Mouse (Mus musculus) midbrain, postnatal 0 days (tissue): ENCODE measurements at regions not wholly inside any gene's neighbourhood (a gene's known extent, or its start where the extent isn't known, plus 50 kb on each side); places are given as distances from the start of the nearest gene placed in this dataset. TPM values are rescaled to one million over a fixed set of nuclear protein-coding genes. Genes with fewer than 3 reads are reported as not detected.
A peak's percentile ranks its signal among the peaks of the same experiment; 100 is the strongest.

Source experiments
- ATAC-seq: fragments of 200-750 bp; cut with Nextera tagmentation; 2 replicates; pipeline ENCODE4 v1.8.0; 2017; ENCODE audit warnings: moderate number of reproducible peaks, mild to moderate bottlenecking, moderate TSS enrichment, moderate library complexity; ENCODE audit not compliant: low FRiP score
- DNase-seq: peaks from one replicate; pipeline ENCODE4 v3.0.0-alpha.2; 2015; ENCODE audit warnings: low spot score
- H3K27ac ChIP-seq: fragments of 300-500 bp; sonication (generic); 2 replicates; pipeline ENCODE4 v1.5.1; 2014; ENCODE audit warnings: low read depth, mild to moderate bottlenecking, low read length, mixed read lengths
- H3K27me3 ChIP-seq: fragments of 300-500 bp; sonication (generic); 2 replicates; pipeline ENCODE4 v1.6.1; 2014; ENCODE audit warnings: low read length, control low read depth, mixed read lengths; ENCODE audit not compliant: insufficient read depth
- H3K36me3 ChIP-seq: fragments of 300-500 bp; sonication (generic); 2 replicates; pipeline ENCODE4 v1.6.1; 2014; ENCODE audit warnings: low read length, control low read depth, mixed read lengths; ENCODE audit not compliant: insufficient read depth
- H3K4me1 ChIP-seq: fragments of 300-500 bp; sonication (generic); 2 replicates; pipeline ENCODE4 v1.6.1; 2014; ENCODE audit warnings: mild to moderate bottlenecking, control low read depth, antibody characterized with exemption, low read length, mixed read lengths; ENCODE audit not compliant: insufficient read depth
- H3K4me2 ChIP-seq: fragments of 300-500 bp; sonication (generic); 2 replicates; pipeline ENCODE4 v1.6.1; 2014; ENCODE audit warnings: low read depth, mild to moderate bottlenecking, low read length, mixed read lengths; ENCODE audit not compliant: poor library complexity, severe bottlenecking
- H3K4me3 ChIP-seq: fragments of 300-500 bp; sonication (generic); 2 replicates; pipeline ENCODE4 v1.5.1; 2014; ENCODE audit warnings: low read depth, mild to moderate bottlenecking, low read length, moderate library complexity
- H3K9ac ChIP-seq: fragments of 300-500 bp; sonication (generic); replicated peaks from 2 replicates; pipeline ENCODE4 v1.6.1; 2014; ENCODE audit warnings: mild to moderate bottlenecking, low read length, moderate library complexity, mixed read lengths; ENCODE audit not compliant: poor library complexity, severe bottlenecking
- H3K9me3 ChIP-seq: fragments of 300-500 bp; sonication (generic); 2 replicates; pipeline ENCODE4 v1.6.1; 2016; ENCODE audit warnings: low read length, control low read depth
- CTCF ChIP-seq: IDR thresholded peaks from 2 replicates; pipeline ENCODE4 v1.5.1; 2016; ENCODE audit warnings: antibody characterized with exemption, mild to moderate bottlenecking
- WGBS: fragments of 180-500 bp; shearing (Covaris S2); extraction: QIAGEN DNeasy Blood & Tissue Kit; methylation state at CpG from one replicate; pipeline ENCODE4 v1.1.7; 2014; 5-methylcytosine and 5-hydroxymethylcytosine counted together
- microRNA counts: library from miRNA; unstranded; fragments of <30 nt; microRNA quantifications from one replicate; lab custom pipeline; 2015
- microRNA-seq: library from miRNA; unstranded; fragments of <30 nt; microRNA quantifications from one replicate; pipeline ENCODE4, GENCODE M21; 2016; ENCODE audit warnings: borderline number of aligned reads

DNA sequence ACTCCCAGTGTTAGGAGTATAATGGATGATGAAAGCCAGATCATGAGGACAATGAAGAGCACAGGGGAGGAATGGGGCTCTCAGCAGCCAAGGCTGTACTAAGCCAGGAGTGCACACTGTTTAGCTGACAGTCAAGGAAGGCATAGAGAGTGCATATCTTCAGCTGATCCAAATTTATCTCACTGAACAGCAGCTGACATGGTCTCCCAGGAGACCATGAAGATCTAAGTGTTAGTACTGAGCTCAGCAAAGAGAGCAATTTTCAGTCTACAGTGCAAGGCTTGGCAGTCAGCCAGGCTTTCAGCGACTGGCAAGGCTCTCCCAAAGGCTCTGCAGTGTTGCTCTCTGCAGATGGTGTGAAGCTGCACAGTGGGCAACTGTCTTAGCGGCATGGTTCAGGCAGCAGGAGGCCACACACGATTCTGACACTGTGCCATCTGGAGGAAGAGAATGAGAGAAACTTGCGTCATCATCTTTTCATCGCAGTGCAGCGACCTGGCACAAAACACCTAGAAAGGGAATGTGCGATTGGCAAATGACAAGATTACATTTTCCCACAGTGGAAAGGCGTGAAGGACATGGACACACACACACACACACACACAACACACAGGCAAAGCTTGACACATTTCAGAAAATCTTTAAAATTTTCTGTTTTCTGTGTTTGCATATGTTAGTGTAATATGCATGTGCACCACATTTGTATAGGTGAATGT lies 66.7 kb upstream of the Zcchc13 start:
- Histone ChIP-seq H3K9me3 (no peaks in the 10 kb centered on the region), H3K27me3 (no peaks in the 10 kb centered on the region), H3K9ac (no peak overlapping the region), H3K4me2 (no peak overlapping the region), H3K4me3 (no peak overlapping the region), H3K27ac (peak overlapping the region; percentile 71), H3K36me3 (no peaks in the 10 kb centered on the region), H3K4me1 (no peaks in the 10 kb centered on the region)
- peak; percentile 5; the same call in 1 of the 2 replicates for TF ChIP-seq CTCF
- WGBS: 15% methylated on average over 8 of the region's 8 CpGs
- DNase-seq (peak; percentile 97), ATAC-seq (peak; percentile 92)

DNA sequence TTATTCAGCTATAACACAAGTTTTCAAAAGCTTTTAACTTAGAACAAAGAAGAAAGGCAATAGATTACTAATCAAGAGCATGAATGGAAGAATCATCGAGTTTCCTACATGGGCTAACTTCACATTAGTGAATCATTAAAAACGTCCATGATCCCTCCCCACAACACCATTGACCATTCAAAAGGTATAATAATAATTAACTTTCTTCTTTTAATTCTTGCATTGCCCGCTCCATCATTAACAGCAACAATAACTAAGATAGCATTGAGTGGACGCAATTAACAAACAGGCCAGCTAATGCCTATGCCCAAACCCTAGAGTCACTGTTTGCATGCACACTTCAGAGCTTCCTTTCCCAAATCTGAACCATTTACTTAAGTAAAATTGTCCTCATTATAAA lies 57.0 kb upstream of the Zcchc13 start:
- Histone ChIP-seq H3K4me2 (no peak overlapping the region), H3K4me1 (no peaks in the 10 kb centered on the region), H3K36me3 (no peaks in the 10 kb centered on the region), H3K9me3 (no peaks in the 10 kb centered on the region), H3K27me3 (no peaks in the 10 kb centered on the region), H3K27ac (no peak overlapping the region), H3K9ac (no peak overlapping the region), H3K4me3 (no peak overlapping the region)
- TF ChIP-seq CTCF: no peak
- ATAC-seq (no peak), DNase-seq (no peak)
- WGBS: 98% methylated on average over 4 of the region's 4 CpGs

DNA sequence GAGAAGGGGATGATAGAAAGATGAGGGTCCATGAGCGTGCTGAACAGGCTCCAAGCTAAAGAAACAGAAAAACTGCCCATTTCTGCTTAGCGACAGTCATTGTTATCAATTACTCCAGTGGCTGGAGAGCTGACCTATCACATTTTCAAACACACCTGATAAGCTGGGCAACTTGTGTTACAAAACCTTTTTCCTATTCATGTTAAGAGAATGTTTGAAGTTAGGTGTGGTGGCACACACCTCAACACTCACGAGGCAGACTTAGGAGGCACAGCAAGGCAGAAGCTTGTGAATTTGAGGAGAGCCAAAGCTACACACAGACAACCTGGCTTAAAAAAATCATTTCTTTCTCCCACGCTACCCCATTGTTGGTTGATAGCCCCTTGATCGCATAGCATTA lies 50.9 kb upstream of the Zcchc13 start:
- Histone ChIP-seq H3K4me2 (no peak overlapping the region), H3K36me3 (no peaks in the 10 kb centered on the region), H3K27ac (no peak overlapping the region), H3K9ac (no peak overlapping the region), H3K9me3 (no peaks in the 10 kb centered on the region), H3K27me3 (no peaks in the 10 kb centered on the region), H3K4me1 (no peaks in the 10 kb centered on the region), H3K4me3 (no peak overlapping the region)
- no peak for TF ChIP-seq CTCF
- DNase-seq: no peak
- over 99% methylated on average over 5 of the region's 5 CpGs for WGBS
- ATAC-seq: no peak

MicroRNA genes in the stretch of these regions (microRNA counts, 519-probe panel; counts per million panel counts)
- microRNA mmu-miR-374 (lab: Ali Mortazavi, UCI) (3,596 counts per million, percentile 76 among the panel's probes with 10 or more counts), microRNA mmu-miR-421 (lab: Ali Mortazavi, UCI) (528 counts per million, percentile 58 among the panel's probes with 10 or more counts)

Small RNA genes lying in the stretch of these regions (microRNA-seq; reads per million reads assigned to microRNA genes)
- gene Mir374b (not detected), gene Mir374c (not detected), gene Mir421 (358 reads per million, percentile 60 among the genes with 10 or more reads in this experiment)
